Mouse (Mus musculus) effector memory CD4-positive, alpha-beta T cell, adult 7 months (primary cell): Measurements from ENCODE around the gene Insyn1. TPM values are rescaled to one million over a fixed set of nuclear protein-coding genes. Genes with fewer than 3 reads are reported as not detected.

ENCODE experiments used
- polyA plus RNA-seq: library from polyadenylated mRNA; unstranded; fragments of 100-300 nt; shearing (Covaris generic); gene quantifications from one replicate; pipeline ENCODE4 v1.2.1, GENCODE M21; 2017

Gene Insyn1
- polyA plus RNA-seq = not detected

GRCm38 (mm10) chr9:58487851-58488801 lies at the start of gene Insyn1:
Gene Insyn1, plus strand, starts transcription at chr9:58488603.

Other genes with a start within 250 kb of the Insyn1 start
- 41.5 TPM for gene Pml, start 238.8 kb upstream of the Insyn1 start, polyA plus RNA-seq
- gene Stoml1, start 235.4 kb upstream of the Insyn1 start, polyA plus RNA-seq = 13.1 TPM
- not detected for gene Loxl1, start 175.4 kb upstream of the Insyn1 start, polyA plus RNA-seq
- gene Tbc1d21, start 118.1 kb upstream of the Insyn1 start, polyA plus RNA-seq = not detected
- 0.39 TPM for gene Cd276, start 66.8 kb downstream of the Insyn1 start, polyA plus RNA-seq
- 148 TPM for gene Nptn, start 93.6 kb downstream of the Insyn1 start, polyA plus RNA-seq